Mouse (Mus musculus) limb, embryonic 14.5 days (tissue): ENCODE results near the gene Fam213a. TPM values are rescaled to one million over a fixed set of nuclear protein-coding genes. Genes with fewer than 3 reads are reported as not detected.
A peak's percentile ranks its signal among the peaks of the same experiment; 100 is the strongest.

Experiments used
- ATAC-seq: fragments of 200-750 bp; cut with Nextera tagmentation; 2 replicates; pipeline ENCODE4 v1.8.0; 2017; ENCODE audit warnings: low read depth, moderate number of reproducible peaks, moderate TSS enrichment; ENCODE audit not compliant: low FRiP score
- DNase-seq: peaks from one replicate; pipeline ENCODE4 v3.0.0-alpha.2; 2015; ENCODE audit warnings: low spot score
- H3K27ac ChIP-seq: fragments of 300-500 bp; sonication (generic); replicated peaks from 2 replicates; pipeline ENCODE4 v1.5.1; 2014; ENCODE audit warnings: low read depth, mild to moderate bottlenecking, low read length, moderate library complexity, mixed read lengths
- H3K27me3 ChIP-seq: fragments of 300-500 bp; sonication (generic); 2 replicates; pipeline ENCODE4 v1.6.1; 2014; ENCODE audit warnings: low read length, mixed read lengths; ENCODE audit not compliant: control insufficient read depth, insufficient read depth
- H3K36me3 ChIP-seq: fragments of 300-500 bp; sonication (generic); 2 replicates; pipeline ENCODE4 v1.6.1; 2014; ENCODE audit warnings: mild to moderate bottlenecking, low read length, moderate library complexity, mixed read lengths; ENCODE audit not compliant: control insufficient read depth, insufficient read depth
- H3K4me1 ChIP-seq: fragments of 300-500 bp; sonication (generic); 2 replicates; pipeline ENCODE4 v1.6.1; 2014; ENCODE audit warnings: antibody characterized with exemption, low read length, mixed read lengths; ENCODE audit not compliant: control insufficient read depth, insufficient read depth
- H3K4me2 ChIP-seq: fragments of 300-500 bp; sonication (generic); replicated peaks from 2 replicates; pipeline ENCODE4 v1.6.1; 2014; ENCODE audit warnings: low read depth, mild to moderate bottlenecking, low read length, moderate library complexity; ENCODE audit not compliant: severe bottlenecking
- H3K4me3 ChIP-seq: fragments of 300-500 bp; sonication (generic); replicated peaks from 2 replicates; pipeline ENCODE4 v1.5.1; 2014; ENCODE audit warnings: low read length
- H3K9ac ChIP-seq: fragments of 300-500 bp; sonication (generic); 2 replicates; pipeline ENCODE4 v1.6.1; 2014; ENCODE audit warnings: mild to moderate bottlenecking, low read depth, low read length, moderate library complexity; ENCODE audit not compliant: severe bottlenecking
- H3K9me3 ChIP-seq: fragments of 300-500 bp; sonication (generic); 2 replicates; pipeline ENCODE4 v1.6.1; 2016; ENCODE audit warnings: low read length; ENCODE audit not compliant: control insufficient read depth
- POLR2A ChIP-seq: fragments of 200-500 bp; IDR thresholded peaks from 2 replicates; pipeline ENCODE4 v1.8.0; 2012; ENCODE audit warnings: inconsistent platforms, mild to moderate bottlenecking, moderate library complexity, borderline replicate concordance; ENCODE audit not compliant: insufficient read depth, insufficient read length; ENCODE audit errors: extremely low read depth
- WGBS: fragments of 180-500 bp; shearing (Covaris S2); extraction: QIAGEN DNeasy Blood & Tissue Kit; methylation state at CpG from one replicate; pipeline ENCODE4 v1.1.7; 2014; 5-methylcytosine and 5-hydroxymethylcytosine counted together
- polyA plus RNA-seq, 2 experiments: library from polyadenylated mRNA; depleted of rRNA in 1 of 2; stranded (reverse) in 1 of 2; unstranded in 1 of 2; fragments of >200 nt; fragmentation: Nextera tagmentation in 1 of 2; extraction: Ambion mirVana in 1 of 2; gene quantifications; 2 replicates each; pipeline versions ENCODE4 v1.2.1 to v1.2.3; 2012 to 2014

Fam213a gene
- polyA plus RNA-seq, 2 experiments = 19.6 to 27.1 TPM

- WGBS = 81% methylated on average over 6 of the region's 6 CpGs
- ATAC-seq = no peak
- H3K36me3 ChIP-seq = 0 out of 2 replicates have a peak, but pooled peaks cover 3% of the 10 kb centered on the region
Observed at GRCm38 (mm10) chr14:40992464-40992863, 21.1 kb downstream of the Fam213a start.

GRCm38 (mm10) chr14:40988780-40989179 is 24.8 kb downstream of the Fam213a start:
- Histone ChIP-seq H3K9ac (no peak overlapping the region), H3K27ac (no peak overlapping the region), H3K4me2 (no peak overlapping the region), H3K4me1 (no peaks in the 10 kb centered on the region), H3K9me3 (no peaks in the 10 kb centered on the region), H3K36me3 (no peaks in the 10 kb centered on the region), H3K4me3 (no peak overlapping the region), H3K27me3 (no peaks in the 10 kb centered on the region)
- 93% methylated on average over 5 of the region's 5 CpGs for WGBS
- TF ChIP-seq POLR2A = no peak
- ATAC-seq (no peak), DNase-seq (no peak)

More at GRCm38 (mm10) chr14:40992464-40992863, 21.1 kb downstream of the Fam213a start:
- no peak overlapping the region for H3K4me3 ChIP-seq
- TF ChIP-seq POLR2A = no peak
- no peak overlapping the region for H3K4me2 ChIP-seq
- H3K9me3 ChIP-seq = no peaks in the 10 kb centered on the region
- no peaks in the 10 kb centered on the region for H3K27me3 ChIP-seq
- H3K27ac ChIP-seq = no peak overlapping the region
- no peak for DNase-seq
- no peaks in the 10 kb centered on the region for H3K4me1 ChIP-seq
- H3K9ac ChIP-seq = no peak overlapping the region

GRCm38 (mm10) chr14:40987184-40987583 is 26.4 kb downstream of the Fam213a start:
- Histone ChIP-seq H3K4me3 (no peak overlapping the region), H3K36me3 (no peaks in the 10 kb centered on the region), H3K9ac (no peak overlapping the region), H3K27ac (no peak overlapping the region), H3K27me3 (no peaks in the 10 kb centered on the region), H3K4me2 (no peak overlapping the region), H3K9me3 (no peaks in the 10 kb centered on the region), H3K4me1 (no peaks in the 10 kb centered on the region)
- 67% methylated on average over 2 of the region's 2 CpGs for WGBS
- DNase-seq = no peak
- TF ChIP-seq POLR2A = no peak
- no peak for ATAC-seq

- no peak overlapping the region for H3K27ac ChIP-seq
- H3K9ac ChIP-seq = no peak overlapping the region
- no peaks in the 10 kb centered on the region for H3K9me3 ChIP-seq
- ATAC-seq = no peak
- 85% methylated on average over 4 of the region's 4 CpGs for WGBS
- TF ChIP-seq POLR2A = no peak
- no peaks in the 10 kb centered on the region for H3K4me1 ChIP-seq
- H3K27me3 ChIP-seq = no peaks in the 10 kb centered on the region
- H3K4me2 ChIP-seq = no peak overlapping the region
- no peak overlapping the region for H3K4me3 ChIP-seq
- no peak for DNase-seq
- no peaks in the 10 kb centered on the region for H3K36me3 ChIP-seq
Observed at GRCm38 (mm10) chr14:40985635-40986034, 28.0 kb downstream of the Fam213a start.

- ATAC-seq (no peak), DNase-seq (no peak)
- Histone ChIP-seq H3K4me1 (peaks cover 3% of the 10 kb centered on the region; the same call in 1 of the 2 replicates), H3K27ac (no peak overlapping the region), H3K9me3 (no peaks in the 10 kb centered on the region), H3K27me3 (no peaks in the 10 kb centered on the region), H3K4me2 (no peak overlapping the region), H3K4me3 (no peak overlapping the region), H3K9ac (no peak overlapping the region), H3K36me3 (no peaks in the 10 kb centered on the region)
- TF ChIP-seq POLR2A = no peak
- 13% methylated on average over 1 of the region's 1 CpGs for WGBS
Observed at GRCm38 (mm10) chr14:40979723-40980122, 33.9 kb downstream of the Fam213a start.

GRCm38 (mm10) chr14:40979002-40979401 is 34.6 kb downstream of the Fam213a start:
- Histone ChIP-seq H3K4me1 (peaks cover 3% of the 10 kb centered on the region; the same call in 1 of the 2 replicates), H3K4me3 (no peak overlapping the region), H3K4me2 (no peak overlapping the region), H3K27me3 (no peaks in the 10 kb centered on the region), H3K9me3 (no peaks in the 10 kb centered on the region), H3K27ac (no peak overlapping the region), H3K36me3 (no peaks in the 10 kb centered on the region), H3K9ac (no peak overlapping the region)
- TF ChIP-seq POLR2A = no peak
- DNase-seq = peak; percentile 52
- WGBS = 39% methylated on average over 4 of the region's 4 CpGs
- ATAC-seq = peak; percentile 80
